Mouse (Mus musculus): ENCODE results near the gene Gh. TPM values are rescaled to one million over a fixed set of nuclear protein-coding genes. Genes with fewer than 3 reads are reported as not detected.
A peak's percentile ranks its signal among the peaks of the same experiment; 100 is the strongest.

Gh gene
- polyA plus RNA-seq, 1 experiment from 2014 or later: not detected

- ATAC-seq (ENCODE audit: insufficient number of reproducible peaks, low FRiP score, low TSS enrichment, low read depth) (no peak), DNase-seq (ENCODE audit: low spot score) (no peak)
- H3K4me2 ChIP-seq (ENCODE audit: low read depth, severe bottlenecking): no peak overlapping the region
- H3K27me3 ChIP-seq (ENCODE audit: control insufficient read depth, insufficient read depth, low read length): no peaks in the 10 kb centered on the region
- 84% methylated on average over 9 of the region's 9 CpGs for WGBS
- no peaks in the 10 kb centered on the region for H3K36me3 ChIP-seq (ENCODE audit: control insufficient read depth, insufficient read depth, low read length)
- no peaks in the 10 kb centered on the region for H3K9me3 ChIP-seq (ENCODE audit: control insufficient read depth, low read length)
- no peak overlapping the region for H3K27ac ChIP-seq (replicated peaks; ENCODE audit: low read depth, low read length)
- H3K4me1 ChIP-seq (ENCODE audit: control insufficient read depth, insufficient read depth, low read length): no peaks in the 10 kb centered on the region
- H3K9ac ChIP-seq (ENCODE audit: low read length): no peak overlapping the region
- H3K4me3 ChIP-seq (ENCODE audit: low read depth, low read length): no peak overlapping the region
Observed at GRCm38 (mm10) chr11:106306758-106307157, 5.1 kb upstream of the Gh start.

DNA sequence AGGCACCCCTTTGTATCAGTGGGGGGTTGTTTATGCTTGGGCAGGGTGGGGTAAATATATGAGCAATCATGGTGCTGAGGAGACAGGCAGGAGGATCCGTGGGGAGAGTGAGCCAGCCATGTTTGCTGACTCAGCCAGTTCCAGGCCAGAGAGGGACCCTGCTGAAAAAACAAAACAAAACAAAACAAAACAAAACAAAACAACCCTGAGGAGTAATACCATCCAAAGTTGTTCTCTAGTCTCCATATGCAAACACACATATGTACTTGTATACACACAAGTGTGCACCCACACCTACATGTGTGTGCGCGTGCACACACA is 4.4 kb upstream of the Gh start:
- Histone ChIP-seq H3K4me3 (ENCODE audit: low read depth, low read length) (no peak overlapping the region), H3K4me2 (ENCODE audit: low read depth, severe bottlenecking) (no peak overlapping the region), H3K27me3 (ENCODE audit: control insufficient read depth, insufficient read depth, low read length) (no peaks in the 10 kb centered on the region), H3K27ac (replicated peaks; ENCODE audit: low read depth, low read length) (no peak overlapping the region), H3K4me1 (ENCODE audit: control insufficient read depth, insufficient read depth, low read length) (no peaks in the 10 kb centered on the region), H3K9me3 (ENCODE audit: control insufficient read depth, low read length) (no peaks in the 10 kb centered on the region), H3K36me3 (ENCODE audit: control insufficient read depth, insufficient read depth, low read length) (no peaks in the 10 kb centered on the region), H3K9ac (ENCODE audit: low read length) (no peak overlapping the region)
- 94% methylated on average over 3 of the region's 3 CpGs for WGBS
- DNase-seq (ENCODE audit: low spot score) (no peak), ATAC-seq (ENCODE audit: insufficient number of reproducible peaks, low FRiP score, low TSS enrichment, low read depth) (no peak)

DNA sequence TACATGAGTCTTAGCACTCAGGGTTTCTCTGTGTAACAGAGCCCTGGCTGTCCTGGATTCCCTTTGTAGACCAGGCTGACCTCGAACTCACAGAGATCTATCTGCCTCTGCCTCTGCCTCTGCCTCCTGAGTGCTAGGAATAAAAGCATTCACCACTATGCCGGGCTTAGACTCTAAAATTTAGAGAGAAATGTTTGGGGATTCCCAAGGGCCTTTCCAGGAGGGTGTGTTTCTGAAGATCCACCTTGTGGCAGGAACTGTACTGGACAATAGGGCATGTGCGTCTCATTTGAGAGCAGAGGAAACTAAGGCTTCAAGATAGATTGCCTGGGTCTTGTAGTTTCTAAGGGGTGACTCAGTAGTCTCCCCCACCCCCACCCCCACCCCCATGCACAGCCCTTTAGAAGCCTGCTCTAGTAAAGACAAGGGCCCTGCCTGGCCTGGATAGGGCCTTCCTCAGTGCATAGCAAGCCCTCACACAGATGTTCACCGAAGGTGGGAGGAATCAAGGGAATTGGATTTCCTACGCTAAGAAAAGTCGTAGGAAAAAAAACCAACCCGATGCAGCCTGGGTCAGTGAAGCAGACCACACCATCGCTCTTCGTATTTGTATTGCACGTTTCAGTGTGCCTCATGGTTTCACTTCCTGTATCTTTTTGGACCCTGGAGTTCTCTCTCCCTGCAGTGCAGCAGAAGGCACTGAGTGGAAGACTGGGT is 3.8 kb upstream of the Gh start:
- H3K27me3 ChIP-seq (ENCODE audit: control insufficient read depth, insufficient read depth, low read length): no peaks in the 10 kb centered on the region
- DNase-seq (ENCODE audit: low spot score) (no peak), ATAC-seq (ENCODE audit: insufficient number of reproducible peaks, low FRiP score, low TSS enrichment, low read depth) (no peak)
- no peak overlapping the region for H3K9ac ChIP-seq (ENCODE audit: low read length)
- no peak overlapping the region for H3K27ac ChIP-seq (replicated peaks; ENCODE audit: low read depth, low read length)
- no peaks in the 10 kb centered on the region for H3K36me3 ChIP-seq (ENCODE audit: control insufficient read depth, insufficient read depth, low read length)
- WGBS: 84% methylated on average over 10 of the region's 10 CpGs
- no peaks in the 10 kb centered on the region for H3K4me1 ChIP-seq (ENCODE audit: control insufficient read depth, insufficient read depth, low read length)
- H3K9me3 ChIP-seq (ENCODE audit: control insufficient read depth, low read length): no peaks in the 10 kb centered on the region
- H3K4me3 ChIP-seq (ENCODE audit: low read depth, low read length): no peak overlapping the region
- H3K4me2 ChIP-seq (ENCODE audit: low read depth, severe bottlenecking): no peak overlapping the region

GRCm38 (mm10) chr11:106302634-106303033 is 969 bp upstream of the Gh start:
- no peaks in the 10 kb centered on the region for H3K36me3 ChIP-seq (ENCODE audit: control insufficient read depth, insufficient read depth, low read length)
- H3K4me3 ChIP-seq (ENCODE audit: low read depth, low read length): no peak overlapping the region
- H3K9ac ChIP-seq (ENCODE audit: low read length): no peak overlapping the region
- no peaks in the 10 kb centered on the region for H3K27me3 ChIP-seq (ENCODE audit: control insufficient read depth, insufficient read depth, low read length)
- ATAC-seq (ENCODE audit: insufficient number of reproducible peaks, low FRiP score, low TSS enrichment, low read depth) (no peak), DNase-seq (ENCODE audit: low spot score) (peak; percentile 89)
- 15% methylated on average over 2 of the region's 2 CpGs for WGBS
- H3K4me1 ChIP-seq (ENCODE audit: control insufficient read depth, insufficient read depth, low read length): no peaks in the 10 kb centered on the region
- H3K4me2 ChIP-seq (ENCODE audit: low read depth, severe bottlenecking): no peak overlapping the region
- H3K9me3 ChIP-seq (ENCODE audit: control insufficient read depth, low read length): no peaks in the 10 kb centered on the region
- no peak overlapping the region for H3K27ac ChIP-seq (replicated peaks; ENCODE audit: low read depth, low read length)

DNA sequence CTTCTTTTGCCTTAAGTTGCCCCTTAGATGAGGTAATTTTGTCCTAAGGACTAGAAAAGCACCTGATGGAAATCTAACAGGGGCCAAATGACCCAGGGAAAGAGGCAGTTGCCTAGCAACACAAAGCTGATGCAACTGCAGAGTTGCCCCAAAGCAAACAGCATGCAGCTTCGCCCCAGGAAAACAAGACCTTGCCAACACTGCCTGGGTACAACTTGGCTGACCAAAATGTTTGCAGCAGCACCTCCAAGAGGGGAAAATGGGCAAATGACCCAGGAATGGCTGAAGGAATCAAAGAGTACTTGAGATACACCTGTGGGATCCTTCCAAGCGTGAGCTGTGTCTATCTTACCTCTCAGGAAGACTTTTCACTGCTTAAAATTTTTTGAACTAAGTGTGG is 9.8 kb downstream of the Gh start:
- H3K36me3 ChIP-seq (ENCODE audit: control insufficient read depth, insufficient read depth, low read length): no peaks in the 10 kb centered on the region
- H3K27me3 ChIP-seq (ENCODE audit: control insufficient read depth, insufficient read depth, low read length): no peaks in the 10 kb centered on the region
- no peak overlapping the region for H3K27ac ChIP-seq (replicated peaks; ENCODE audit: low read depth, low read length)
- no peak for ATAC-seq (ENCODE audit: insufficient number of reproducible peaks, low FRiP score, low TSS enrichment, low read depth)
- H3K9me3 ChIP-seq (ENCODE audit: control insufficient read depth, low read length): no peaks in the 10 kb centered on the region
- no peak for DNase-seq (ENCODE audit: low spot score)
- H3K4me1 ChIP-seq (ENCODE audit: control insufficient read depth, insufficient read depth, low read length): no peaks in the 10 kb centered on the region
- H3K9ac ChIP-seq (ENCODE audit: low read length): no peak overlapping the region
- WGBS: 85% methylated on average over 2 of the region's 2 CpGs
- H3K4me3 ChIP-seq (ENCODE audit: low read depth, low read length): no peak overlapping the region
- no peak overlapping the region for H3K4me2 ChIP-seq (ENCODE audit: low read depth, severe bottlenecking)

GRCm38 (mm10) chr11:106290376-106290775 is 11.3 kb downstream of the Gh start:
- WGBS: 94% methylated on average over 5 of the region's 5 CpGs
- ATAC-seq (ENCODE audit: insufficient number of reproducible peaks, low FRiP score, low TSS enrichment, low read depth) (no peak), DNase-seq (ENCODE audit: low spot score) (no peak)
- no peaks in the 10 kb centered on the region for H3K9me3 ChIP-seq (ENCODE audit: control insufficient read depth, low read length)
- H3K9ac ChIP-seq (ENCODE audit: low read length): no peak overlapping the region
- H3K27ac ChIP-seq (replicated peaks; ENCODE audit: low read depth, low read length): no peak overlapping the region
- H3K4me1 ChIP-seq (ENCODE audit: control insufficient read depth, insufficient read depth, low read length): no peaks in the 10 kb centered on the region
- no peaks in the 10 kb centered on the region for H3K27me3 ChIP-seq (ENCODE audit: control insufficient read depth, insufficient read depth, low read length)
- no peaks in the 10 kb centered on the region for H3K36me3 ChIP-seq (ENCODE audit: control insufficient read depth, insufficient read depth, low read length)
- no peak overlapping the region for H3K4me3 ChIP-seq (ENCODE audit: low read depth, low read length)
- H3K4me2 ChIP-seq (ENCODE audit: low read depth, severe bottlenecking): no peak overlapping the region

- Histone ChIP-seq H3K4me2 (ENCODE audit: low read depth, severe bottlenecking) (no peak overlapping the region), H3K9ac (ENCODE audit: low read length) (no peak overlapping the region), H3K36me3 (ENCODE audit: control insufficient read depth, insufficient read depth, low read length) (no peaks in the 10 kb centered on the region), H3K27ac (replicated peaks; ENCODE audit: low read depth, low read length) (no peak overlapping the region), H3K4me3 (ENCODE audit: low read depth, low read length) (no peak overlapping the region), H3K27me3 (ENCODE audit: control insufficient read depth, insufficient read depth, low read length) (no peaks in the 10 kb centered on the region), H3K4me1 (ENCODE audit: control insufficient read depth, insufficient read depth, low read length) (no peaks in the 10 kb centered on the region), H3K9me3 (ENCODE audit: control insufficient read depth, low read length) (no peaks in the 10 kb centered on the region)
- no peak for ATAC-seq (ENCODE audit: insufficient number of reproducible peaks, low FRiP score, low TSS enrichment, low read depth)
- 76% methylated on average over 8 of the region's 8 CpGs for WGBS
- no peak for DNase-seq (ENCODE audit: low spot score)
Observed at GRCm38 (mm10) chr11:106289369-106289768, 12.3 kb downstream of the Gh start.

DNA sequence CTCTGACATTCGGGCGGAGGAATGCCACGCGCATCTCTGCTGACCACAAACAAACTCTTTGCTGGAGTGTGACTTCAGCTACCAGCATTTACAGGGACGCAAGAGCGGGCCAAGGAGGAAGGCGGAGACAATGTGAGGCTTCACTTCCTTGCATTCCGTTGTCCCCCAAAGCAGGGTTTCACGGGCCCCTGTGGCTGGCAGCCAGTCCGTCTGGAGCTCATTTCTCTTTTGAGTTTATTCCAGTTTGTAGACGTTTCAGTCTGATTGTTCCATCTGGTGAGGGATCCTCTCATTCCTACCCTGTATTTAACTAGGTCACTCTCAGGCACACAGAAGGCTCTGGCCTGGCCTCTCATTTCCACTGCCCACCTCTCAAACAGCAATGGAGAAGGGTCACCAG is 14.7 kb downstream of the Gh start:
- WGBS: 77% methylated on average over 11 of the region's 11 CpGs
- H3K9ac ChIP-seq (ENCODE audit: low read length): no peak overlapping the region
- H3K4me3 ChIP-seq (ENCODE audit: low read depth, low read length): no peak overlapping the region
- H3K27me3 ChIP-seq (ENCODE audit: control insufficient read depth, insufficient read depth, low read length): no peaks in the 10 kb centered on the region
- no peaks in the 10 kb centered on the region for H3K4me1 ChIP-seq (ENCODE audit: control insufficient read depth, insufficient read depth, low read length)
- ATAC-seq (ENCODE audit: insufficient number of reproducible peaks, low FRiP score, low TSS enrichment, low read depth): no peak
- no peak for DNase-seq (ENCODE audit: low spot score)
- no peak overlapping the region for H3K4me2 ChIP-seq (ENCODE audit: low read depth, severe bottlenecking)
- no peak overlapping the region for H3K27ac ChIP-seq (replicated peaks; ENCODE audit: low read depth, low read length)
- no peaks in the 10 kb centered on the region for H3K36me3 ChIP-seq (ENCODE audit: control insufficient read depth, insufficient read depth, low read length)
- no peaks in the 10 kb centered on the region for H3K9me3 ChIP-seq (ENCODE audit: control insufficient read depth, low read length)

DNA sequence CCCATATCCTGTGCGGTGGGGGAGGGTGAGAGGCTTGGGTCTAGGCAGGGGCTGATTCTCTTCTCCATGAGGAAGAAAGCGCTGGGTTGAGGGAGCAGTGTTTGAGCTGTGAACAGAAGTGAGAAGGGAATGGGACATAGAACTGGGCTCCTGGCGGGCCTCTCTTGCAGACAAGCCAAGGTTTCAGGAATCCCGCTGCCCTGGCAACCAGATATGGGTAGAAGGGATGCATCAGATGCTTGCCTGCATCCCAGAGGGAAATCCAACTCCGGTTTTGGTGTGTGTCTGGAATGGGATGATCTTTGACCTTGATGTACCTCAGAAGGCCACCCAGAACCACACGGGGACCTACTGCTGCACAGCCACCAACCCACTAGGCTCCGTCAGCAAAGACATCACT is 15.5 kb downstream of the Gh start:
- 82% methylated on average over 7 of the region's 7 CpGs for WGBS
- no peak overlapping the region for H3K9ac ChIP-seq (ENCODE audit: low read length)
- no peak for DNase-seq (ENCODE audit: low spot score)
- H3K4me3 ChIP-seq (ENCODE audit: low read depth, low read length): no peak overlapping the region
- H3K9me3 ChIP-seq (ENCODE audit: control insufficient read depth, low read length): no peaks in the 10 kb centered on the region
- H3K36me3 ChIP-seq (ENCODE audit: control insufficient read depth, insufficient read depth, low read length): no peaks in the 10 kb centered on the region
- no peaks in the 10 kb centered on the region for H3K4me1 ChIP-seq (ENCODE audit: control insufficient read depth, insufficient read depth, low read length)
- no peak overlapping the region for H3K27ac ChIP-seq (replicated peaks; ENCODE audit: low read depth, low read length)
- no peak for ATAC-seq (ENCODE audit: insufficient number of reproducible peaks, low FRiP score, low TSS enrichment, low read depth)
- H3K4me2 ChIP-seq (ENCODE audit: low read depth, severe bottlenecking): no peak overlapping the region
- no peaks in the 10 kb centered on the region for H3K27me3 ChIP-seq (ENCODE audit: control insufficient read depth, insufficient read depth, low read length)

Data from limb, embryonic 11.5 days (tissue).